Mouse (Mus musculus): ENCODE data around the gene Tpst2. TPM values are rescaled to one million over a fixed set of nuclear protein-coding genes. Genes with fewer than 3 reads are reported as not detected.

Tpst2 gene
- polyA plus RNA-seq, 1 experiment from 2014 or later: 35.3 TPM

- H3K36me3 ChIP-seq (ENCODE audit: control insufficient read depth, insufficient read depth, low read length): no peaks in the 10 kb centered on the region
- ATAC-seq (ENCODE audit: insufficient number of reproducible peaks, insufficient read depth, low FRiP score, low read depth): no peak
- H3K4me1 ChIP-seq (ENCODE audit: control insufficient read depth, insufficient read depth, low read length): peaks cover 9% of the 10 kb centered on the region
- H3K4me3 ChIP-seq (ENCODE audit: low read depth, low read length): no peak overlapping the region
- no peaks in the 10 kb centered on the region for H3K27me3 ChIP-seq (ENCODE audit: control insufficient read depth, insufficient read depth, low read length)
- WGBS: 81% methylated on average over 5 of the region's 5 CpGs
- H3K4me2 ChIP-seq (replicated peaks; ENCODE audit: low read depth, low read length): no peak overlapping the region
- no peak overlapping the region for H3K9ac ChIP-seq (replicated peaks; ENCODE audit: low read depth, low read length)
- H3K9me3 ChIP-seq (ENCODE audit: control insufficient read depth, low read depth, low read length): no peaks in the 10 kb centered on the region
- no peak overlapping the region for H3K27ac ChIP-seq (ENCODE audit: low read length)
Observed at GRCm38 (mm10) chr5:112320379-112320778, 43.9 kb downstream of the Tpst2 start.

GRCm38 (mm10) chr5:112320936-112321335 lies 44.4 kb downstream of the Tpst2 start:
- no peak for ATAC-seq (ENCODE audit: insufficient number of reproducible peaks, insufficient read depth, low FRiP score, low read depth)

GRCm38 (mm10) chr5:112321376-112321775 lies 44.9 kb downstream of the Tpst2 start:
- Histone ChIP-seq H3K9ac (replicated peaks; ENCODE audit: low read depth, low read length) (no peak overlapping the region), H3K36me3 (ENCODE audit: control insufficient read depth, insufficient read depth, low read length) (no peaks in the 10 kb centered on the region), H3K4me2 (replicated peaks; ENCODE audit: low read depth, low read length) (no peak overlapping the region), H3K27ac (ENCODE audit: low read length) (no peak overlapping the region), H3K9me3 (ENCODE audit: control insufficient read depth, low read depth, low read length) (no peaks in the 10 kb centered on the region), H3K4me1 (ENCODE audit: control insufficient read depth, insufficient read depth, low read length) (peaks cover 12% of the 10 kb centered on the region), H3K4me3 (ENCODE audit: low read depth, low read length) (no peak overlapping the region), H3K27me3 (ENCODE audit: control insufficient read depth, insufficient read depth, low read length) (no peaks in the 10 kb centered on the region)
- no peak for ATAC-seq (ENCODE audit: insufficient number of reproducible peaks, insufficient read depth, low FRiP score, low read depth)
- WGBS: 69% methylated on average over 4 of the region's 4 CpGs

More at GRCm38 (mm10) chr5:112320936-112321335, 44.4 kb downstream of the Tpst2 start:
- no peaks in the 10 kb centered on the region for H3K9me3 ChIP-seq (ENCODE audit: control insufficient read depth, low read depth, low read length)
- 76% methylated on average over 6 of the region's 6 CpGs for WGBS
- H3K4me2 ChIP-seq (replicated peaks; ENCODE audit: low read depth, low read length): no peak overlapping the region
- no peaks in the 10 kb centered on the region for H3K36me3 ChIP-seq (ENCODE audit: control insufficient read depth, insufficient read depth, low read length)
- no peak overlapping the region for H3K9ac ChIP-seq (replicated peaks; ENCODE audit: low read depth, low read length)
- H3K27ac ChIP-seq (ENCODE audit: low read length): no peak overlapping the region
- no peak overlapping the region for H3K4me3 ChIP-seq (ENCODE audit: low read depth, low read length)
- peaks cover 12% of the 10 kb centered on the region for H3K4me1 ChIP-seq (ENCODE audit: control insufficient read depth, insufficient read depth, low read length)
- no peaks in the 10 kb centered on the region for H3K27me3 ChIP-seq (ENCODE audit: control insufficient read depth, insufficient read depth, low read length)

- Histone ChIP-seq H3K4me2 (replicated peaks; ENCODE audit: low read depth, low read length) (no peak overlapping the region), H3K36me3 (ENCODE audit: control insufficient read depth, insufficient read depth, low read length) (0 out of 2 replicates have a peak, but pooled peaks cover 2% of the 10 kb centered on the region), H3K9ac (replicated peaks; ENCODE audit: low read depth, low read length) (no peak overlapping the region), H3K9me3 (ENCODE audit: control insufficient read depth, low read depth, low read length) (no peaks in the 10 kb centered on the region), H3K4me3 (ENCODE audit: low read depth, low read length) (no peak overlapping the region), H3K4me1 (ENCODE audit: control insufficient read depth, insufficient read depth, low read length) (peaks cover 17% of the 10 kb centered on the region; the same call in 1 of the 2 replicates), H3K27ac (ENCODE audit: low read length) (no peak overlapping the region), H3K27me3 (ENCODE audit: control insufficient read depth, insufficient read depth, low read length) (no peaks in the 10 kb centered on the region)
- no peak for ATAC-seq (ENCODE audit: insufficient number of reproducible peaks, insufficient read depth, low FRiP score, low read depth)
- 87% methylated on average over 6 of the region's 6 CpGs for WGBS
Observed at GRCm38 (mm10) chr5:112323246-112323645, 46.8 kb downstream of the Tpst2 start.

DNA sequence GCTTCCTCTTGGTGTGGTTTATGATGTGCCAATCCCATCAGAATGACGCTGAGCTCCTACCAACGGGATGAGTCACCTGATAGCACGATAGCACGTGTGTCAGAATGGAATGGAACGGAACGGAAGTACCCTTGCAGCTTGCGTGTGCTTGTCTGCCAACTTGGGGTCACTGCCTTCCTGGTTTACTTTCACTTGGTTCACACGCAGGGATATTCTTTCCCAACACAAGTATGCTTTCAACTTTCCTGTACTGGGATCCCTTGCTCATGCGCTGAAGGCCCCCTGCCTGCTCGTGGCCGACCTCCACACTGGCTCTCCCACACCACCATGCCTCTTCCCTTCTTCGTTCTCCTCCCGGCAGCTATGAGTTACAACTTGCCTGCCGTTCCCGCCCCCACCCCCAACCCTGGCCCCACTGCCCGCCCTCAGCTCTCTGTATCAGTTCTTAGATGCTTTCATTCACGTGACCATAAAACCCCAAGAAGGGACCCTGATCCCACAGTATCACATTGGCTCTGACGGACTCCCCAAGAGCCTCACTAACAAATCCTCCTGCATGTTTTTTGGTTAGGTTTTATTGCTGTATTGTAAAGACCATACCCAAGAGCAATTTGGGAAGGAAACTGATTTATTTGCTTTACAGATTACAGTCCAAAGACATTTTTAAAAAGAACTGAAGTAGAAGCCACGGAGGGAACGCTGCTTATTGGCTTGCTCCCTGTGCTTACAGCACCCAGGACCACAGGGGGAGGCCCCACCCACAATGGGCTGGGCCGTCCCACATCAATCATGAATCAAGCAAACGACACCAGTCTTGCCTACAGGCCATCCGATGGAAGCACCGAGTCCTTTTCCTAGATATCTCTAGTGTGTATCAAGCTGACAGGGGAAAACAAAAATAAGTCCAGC lies 48.4 kb downstream of the Tpst2 start:
- peaks cover 17% of the 10 kb centered on the region; the same call in 1 of the 2 replicates for H3K4me1 ChIP-seq (ENCODE audit: control insufficient read depth, insufficient read depth, low read length)
- WGBS: 19% methylated on average over 24 of the region's 24 CpGs

GRCm38 (mm10) chr5:112325546-112326445 lies 49.3 kb downstream of the Tpst2 start, which contains the start of gene Tfip11:
Tfip11 (plus strand) TSS chr5:112326358.
- H3K9ac ChIP-seq (replicated peaks; ENCODE audit: low read depth, low read length): peak within 1 kb of the TSS; percentile 49
- H3K4me3 ChIP-seq (ENCODE audit: low read depth, low read length): peak within 1 kb of the TSS; percentile 72
- peak within 1 kb of the TSS; percentile 61 for H3K4me2 ChIP-seq (replicated peaks; ENCODE audit: low read depth, low read length)
- H3K36me3 ChIP-seq (ENCODE audit: control insufficient read depth, insufficient read depth, low read length): peaks cover 20% of the 10 kb centered on the region
- whole genome bisulfite sequencing: 8% methylated on average over 48 of the region's 48 CpGs
- peaks cover 17% of the 10 kb centered on the region; the same call in 1 of the 2 replicates for H3K4me1 ChIP-seq (ENCODE audit: control insufficient read depth, insufficient read depth, low read length)
- ATAC-seq (ENCODE audit: insufficient number of reproducible peaks, insufficient read depth, low FRiP score, low read depth): peak; percentile 77
- H3K27me3 ChIP-seq (ENCODE audit: control insufficient read depth, insufficient read depth, low read length): no peaks in the 10 kb centered on the region
- no peaks in the 10 kb centered on the region for H3K9me3 ChIP-seq (ENCODE audit: control insufficient read depth, low read depth, low read length)
- H3K27ac ChIP-seq (ENCODE audit: low read length): peak within 1 kb of the TSS; percentile 77; the same call in 1 of the 2 replicates

More for the DNA sequence above, 48.4 kb downstream of the Tpst2 start:
- no peak overlapping the region for H3K4me3 ChIP-seq (ENCODE audit: low read depth, low read length)
- no peaks in the 10 kb centered on the region for H3K9me3 ChIP-seq (ENCODE audit: control insufficient read depth, low read depth, low read length)
- H3K4me2 ChIP-seq (replicated peaks; ENCODE audit: low read depth, low read length): peak overlapping the region; percentile 61
- no peaks in the 10 kb centered on the region for H3K27me3 ChIP-seq (ENCODE audit: control insufficient read depth, insufficient read depth, low read length)
- no peak overlapping the region for H3K9ac ChIP-seq (replicated peaks; ENCODE audit: low read depth, low read length)
- peak; percentile 67 for ATAC-seq (ENCODE audit: insufficient number of reproducible peaks, insufficient read depth, low FRiP score, low read depth)
- H3K36me3 ChIP-seq (ENCODE audit: control insufficient read depth, insufficient read depth, low read length): peaks cover 13% of the 10 kb centered on the region; the same call in 1 of the 2 replicates
- H3K27ac ChIP-seq (ENCODE audit: low read length): peak overlapping the region; percentile 35; the same call in 1 of the 2 replicates

- H3K36me3 ChIP-seq (ENCODE audit: control insufficient read depth, insufficient read depth, low read length): peaks cover 27% of the 10 kb centered on the region
- ATAC-seq (ENCODE audit: insufficient number of reproducible peaks, insufficient read depth, low FRiP score, low read depth): 0 out of 2 replicates have a peak, but pooled peaks have one; percentile 43
- H3K4me3 ChIP-seq (ENCODE audit: low read depth, low read length): peak overlapping the region; percentile 72
- WGBS: 2% methylated on average over 33 of the region's 33 CpGs
- H3K4me2 ChIP-seq (replicated peaks; ENCODE audit: low read depth, low read length): peak overlapping the region; percentile 61
- no peaks in the 10 kb centered on the region for H3K27me3 ChIP-seq (ENCODE audit: control insufficient read depth, insufficient read depth, low read length)
- H3K4me1 ChIP-seq (ENCODE audit: control insufficient read depth, insufficient read depth, low read length): peaks cover 17% of the 10 kb centered on the region; the same call in 1 of the 2 replicates
- H3K27ac ChIP-seq (ENCODE audit: low read length): no peak overlapping the region
- H3K9ac ChIP-seq (replicated peaks; ENCODE audit: low read depth, low read length): peak overlapping the region; percentile 49
- H3K9me3 ChIP-seq (ENCODE audit: control insufficient read depth, low read depth, low read length): no peaks in the 10 kb centered on the region
Observed at GRCm38 (mm10) chr5:112326446-112327009, 50.0 kb downstream of the Tpst2 start.

Measured in stomach, embryonic 14.5 days (tissue).